Mouse (Mus musculus) megakaryocyte, embryonic 14.5 days (primary cell): ENCODE data around the gene Rnf167.

Experiments
- FLI1 ChIP-seq: IDR thresholded peaks from 2 replicates; pipeline ENCODE4 v1.6.1; 2012; ENCODE audit warnings: low read length, inconsistent platforms, mixed read lengths
- GATA1 ChIP-seq: IDR thresholded peaks from 3 replicates; pipeline ENCODE4 v1.6.1; 2012; ENCODE audit warnings: mixed read lengths, low read length, inconsistent platforms, borderline replicate concordance

DNA sequence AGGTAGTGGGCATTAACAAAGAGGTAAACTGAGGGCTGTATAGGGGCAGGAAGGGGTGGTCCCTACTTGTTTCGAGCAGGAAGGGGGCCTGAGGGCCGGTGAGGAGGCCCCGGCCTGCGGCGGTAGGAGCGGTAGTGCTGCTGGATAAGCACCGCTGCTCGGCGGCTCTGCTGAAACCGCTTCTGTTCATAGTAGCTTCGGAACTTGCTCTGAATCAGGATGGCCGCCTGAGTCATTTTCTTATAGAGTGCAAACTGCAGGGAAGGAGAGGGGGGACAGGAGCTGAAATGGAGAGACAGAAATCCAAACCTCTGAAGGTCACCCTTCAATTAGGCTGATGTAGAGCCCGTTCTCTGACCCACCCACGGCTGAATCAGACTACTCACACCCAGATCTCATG, 23.4 kb downstream of the Rnf167 start:
- no peak for TF ChIP-seq GATA1
- no peak for TF ChIP-seq FLI1
